Mouse (Mus musculus): ENCODE measurements around the gene Sorcs2.
"Not testable (repeated sequence)": the region's sequence is repeated elsewhere in the genome, so short reads cannot be mapped to it uniquely, and the experiment has no call there.

Sorcs2 gene

GRCm38 (mm10) chr5:36390591-36390927 lies 7.4 kb downstream of the Sorcs2 start:
- DNase-seq = not testable (repeated sequence)

DNA sequence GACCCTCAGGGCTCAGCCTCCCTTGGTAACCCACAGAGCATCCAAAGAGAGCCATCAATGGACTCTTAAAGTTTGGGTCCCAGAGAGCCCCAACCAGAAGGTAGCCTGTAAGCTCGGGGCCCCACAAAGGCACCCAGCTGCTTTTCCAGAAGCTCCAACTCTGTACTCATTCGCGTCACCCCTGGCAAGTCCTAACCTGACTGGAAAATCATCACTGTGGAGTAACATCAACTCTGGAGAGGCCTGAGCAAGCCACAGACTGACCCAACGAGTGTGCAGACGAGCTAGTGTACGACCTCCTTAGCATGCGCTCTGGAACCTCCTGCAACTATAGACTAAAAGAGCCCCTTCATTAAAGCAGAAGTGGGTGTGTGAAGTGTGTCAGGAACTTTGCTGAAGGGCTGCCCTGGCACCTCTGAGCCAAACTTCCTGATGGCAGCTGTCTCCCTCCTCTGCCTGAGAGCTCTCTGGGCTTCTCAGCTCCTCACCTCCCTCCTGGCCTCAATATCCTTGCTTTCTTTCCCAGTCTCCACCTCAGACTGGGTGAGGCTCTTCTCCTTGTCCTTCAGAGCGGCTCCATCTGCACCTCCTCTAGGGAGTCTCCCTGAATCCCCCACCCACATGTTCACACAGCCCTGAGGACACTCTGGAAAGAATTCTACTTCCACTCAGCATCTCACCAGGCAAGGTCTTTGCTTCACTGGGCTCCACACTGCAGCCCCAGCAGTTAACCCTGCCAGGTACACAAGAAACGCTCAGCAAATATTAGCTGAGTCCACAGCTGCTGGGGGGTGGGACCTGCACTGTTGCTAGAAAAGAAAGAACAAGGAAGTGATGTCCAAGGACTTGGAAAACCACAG lies 8.0 kb downstream of the Sorcs2 start:
- peak; percentile 88 to 92 for DNase-seq

DNA sequence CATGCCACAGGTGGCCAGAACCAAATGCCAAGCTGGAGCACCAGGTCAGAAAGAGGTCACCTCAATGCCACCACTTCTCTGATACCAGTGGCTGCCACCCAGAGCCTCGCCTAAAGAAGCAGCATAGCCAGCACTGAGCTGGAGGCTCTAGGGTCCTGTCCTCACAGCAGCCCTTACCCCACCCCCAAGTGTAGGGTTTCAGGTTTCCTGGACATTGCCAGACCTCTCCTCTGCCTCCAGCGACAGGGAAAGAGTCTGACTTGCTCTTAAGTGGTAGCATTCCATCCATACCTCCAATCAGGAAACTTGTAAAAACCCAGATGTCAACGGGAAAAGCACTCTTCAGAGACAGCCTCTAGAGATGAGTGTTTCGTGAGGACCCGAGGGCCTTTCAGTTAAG lies 12.9 kb downstream of the Sorcs2 start:
- peak; percentile 69 to 80 for DNase-seq

DNA sequence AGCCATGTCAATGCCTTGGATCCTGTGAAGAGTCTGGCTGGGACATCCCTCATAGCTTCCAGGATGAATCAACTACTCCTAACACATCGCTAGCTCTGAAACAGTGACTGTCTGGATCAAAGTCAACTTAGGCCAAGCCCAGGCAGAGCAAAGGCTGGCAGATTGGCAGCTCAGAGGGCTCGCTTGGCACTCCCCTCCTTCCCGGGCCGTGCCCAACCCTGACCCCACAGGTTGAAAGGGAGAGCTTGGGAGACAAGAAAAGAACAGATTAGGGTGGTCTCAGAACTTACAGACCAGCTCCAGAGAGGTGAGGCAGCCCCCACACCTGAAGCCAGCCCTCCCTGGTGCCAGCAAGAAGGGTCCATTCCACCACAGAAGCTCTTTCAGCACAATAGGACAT lies 14.5 kb downstream of the Sorcs2 start:
- DNase-seq = no peak

DNA sequence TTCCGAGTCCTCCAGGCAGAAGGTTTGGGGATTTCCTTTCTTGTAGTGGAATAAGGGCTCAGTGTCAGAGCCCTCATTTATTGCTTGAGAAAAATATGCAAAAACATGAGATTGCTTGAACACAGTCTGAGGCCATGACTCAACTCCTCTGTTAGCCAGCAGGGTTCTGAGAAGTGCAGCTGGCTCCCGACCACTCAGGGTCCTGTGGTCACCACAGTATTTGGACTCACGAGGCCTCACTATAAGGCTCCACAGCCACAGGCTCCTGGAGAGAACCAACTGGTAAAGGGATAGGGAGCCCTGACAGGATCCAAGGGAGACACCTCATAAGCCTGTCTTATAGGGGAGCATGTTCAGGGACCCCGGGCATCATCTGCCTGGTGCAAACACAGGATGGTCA lies 15.2 kb downstream of the Sorcs2 start:
- no peak for DNase-seq

GRCm38 (mm10) chr5:36382134-36382693 lies 15.7 kb downstream of the Sorcs2 start:
- no peak for DNase-seq

DNA sequence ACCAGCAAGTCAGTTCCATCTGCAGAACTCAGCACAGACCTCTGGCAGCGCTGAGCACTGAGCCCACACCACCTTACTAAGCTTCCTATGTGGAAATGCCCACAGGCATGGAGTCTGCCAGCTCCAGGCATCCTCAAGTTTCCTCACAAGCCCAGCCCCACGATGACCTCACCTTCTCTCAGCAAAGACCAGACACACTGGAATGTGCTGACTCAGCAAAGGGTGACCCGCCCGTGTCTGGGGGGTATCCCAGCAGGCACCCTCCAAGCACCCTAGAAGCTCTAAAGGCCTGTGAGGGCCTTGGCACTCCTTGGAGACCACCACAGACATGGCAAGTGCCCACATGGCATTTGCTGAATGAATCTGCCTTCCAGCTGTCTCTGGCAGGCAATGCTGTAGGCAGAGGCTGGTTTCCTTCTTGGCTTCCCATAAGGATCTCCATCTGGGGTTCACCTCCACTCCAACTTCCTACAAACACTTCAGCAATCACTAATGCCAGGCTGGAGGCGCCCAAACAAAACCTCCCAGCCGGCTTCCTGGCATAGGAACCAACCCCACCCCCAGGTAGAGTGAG lies 17.9 kb downstream of the Sorcs2 start:
- peak; percentile 83 to 87 for DNase-seq

GRCm38 (mm10) chr5:36378370-36378738 lies 19.6 kb downstream of the Sorcs2 start:
- no peak for DNase-seq

- DNase-seq = peak; percentile 24 to 52
Measured at GRCm38 (mm10) chr5:36377456-36378369, 20.2 kb downstream of the Sorcs2 start.

GRCm38 (mm10) chr5:36375886-36376285 lies 22.1 kb downstream of the Sorcs2 start:
- no peak for DNase-seq

DNA sequence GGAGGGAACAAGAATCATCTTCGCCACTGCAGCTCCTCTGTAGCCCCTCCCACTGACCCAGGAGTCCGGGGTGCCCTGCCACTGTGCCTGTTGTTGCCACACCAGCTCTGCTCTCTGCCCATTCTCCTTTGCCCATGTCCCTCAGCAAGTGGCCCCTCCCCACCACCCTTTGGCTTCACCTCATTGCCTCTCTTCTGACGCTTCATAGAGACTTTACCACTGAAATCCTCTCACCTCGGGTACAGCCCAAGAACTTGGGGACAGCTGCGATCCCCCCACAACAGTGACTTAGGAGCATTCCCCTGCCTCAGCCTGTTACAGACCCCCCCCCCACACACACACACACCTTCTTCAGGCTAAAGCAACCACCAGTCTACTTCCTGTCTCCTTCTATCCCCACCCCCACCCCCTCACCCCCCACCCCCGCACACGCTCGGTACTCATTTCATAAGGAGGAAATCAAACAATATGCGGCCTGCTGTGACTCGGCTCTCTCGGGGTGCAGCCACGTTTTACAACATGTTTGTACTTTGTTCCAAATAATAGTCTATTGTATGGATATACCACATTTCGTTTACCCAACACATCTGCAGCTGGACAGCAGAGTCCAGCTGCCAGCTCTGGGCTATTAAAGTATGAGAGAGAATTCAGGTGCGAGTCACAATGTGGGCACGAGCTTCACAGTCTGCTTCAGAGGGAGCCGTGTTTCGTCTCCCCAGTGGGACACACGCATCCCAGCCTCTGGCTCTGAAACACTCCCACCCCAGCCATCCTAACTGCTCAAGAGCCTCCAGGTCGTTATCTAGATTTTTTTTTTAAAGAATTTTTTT lies 23.5 kb downstream of the Sorcs2 start:
- no peak for DNase-seq

DNA sequence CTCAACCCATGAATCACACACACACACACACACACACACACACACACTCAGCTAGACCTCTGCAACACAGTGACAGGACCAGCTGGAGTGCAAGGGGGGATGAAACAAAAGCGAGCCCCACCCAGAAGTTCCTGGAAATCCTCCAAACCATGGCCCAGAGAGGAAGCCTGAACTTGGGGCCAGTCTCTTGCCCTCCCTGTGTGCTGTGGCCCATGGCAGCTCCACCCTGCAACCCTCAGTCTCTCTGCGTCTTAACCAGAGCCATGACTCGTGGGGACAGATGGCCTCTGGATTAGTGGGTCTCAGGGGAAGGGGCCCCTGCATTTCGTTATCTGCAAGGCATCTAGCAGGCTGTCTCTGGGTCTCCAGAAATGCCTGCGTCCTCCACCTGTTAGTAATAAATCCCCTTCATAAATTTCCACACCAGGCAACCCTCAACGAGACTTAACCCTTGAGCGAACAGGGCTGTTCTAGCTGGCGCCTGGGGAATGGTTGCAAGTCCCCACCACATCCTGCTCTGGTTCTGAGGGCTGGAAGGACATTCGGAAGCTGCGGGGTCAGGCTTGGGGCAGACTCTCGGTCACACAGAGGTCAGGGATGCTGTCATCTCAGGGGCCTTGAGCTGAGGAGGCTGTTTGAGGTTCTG lies 24.6 kb downstream of the Sorcs2 start:
- DNase-seq = peak; percentile 49 to 58

DNA sequence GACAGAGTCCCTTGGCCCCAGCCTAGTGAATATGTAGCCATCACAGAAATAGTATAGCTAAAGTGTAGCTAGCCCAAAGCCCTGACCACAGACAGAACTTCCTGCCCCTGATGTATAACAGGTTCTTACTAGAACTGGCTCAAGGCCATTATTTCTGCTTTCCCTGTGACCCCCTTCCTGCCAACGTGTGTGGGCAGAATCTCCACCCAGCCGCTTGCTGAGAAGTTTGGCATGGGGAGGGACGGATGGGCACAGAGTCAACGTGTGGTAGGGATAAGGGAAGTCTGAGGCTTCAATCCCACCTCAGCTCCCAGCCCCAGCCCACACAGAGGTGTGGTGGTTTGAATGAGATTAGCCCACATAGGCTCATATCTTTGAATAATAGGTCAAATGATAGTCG lies 26.2 kb downstream of the Sorcs2 start:
- DNase-seq = no peak

DNA sequence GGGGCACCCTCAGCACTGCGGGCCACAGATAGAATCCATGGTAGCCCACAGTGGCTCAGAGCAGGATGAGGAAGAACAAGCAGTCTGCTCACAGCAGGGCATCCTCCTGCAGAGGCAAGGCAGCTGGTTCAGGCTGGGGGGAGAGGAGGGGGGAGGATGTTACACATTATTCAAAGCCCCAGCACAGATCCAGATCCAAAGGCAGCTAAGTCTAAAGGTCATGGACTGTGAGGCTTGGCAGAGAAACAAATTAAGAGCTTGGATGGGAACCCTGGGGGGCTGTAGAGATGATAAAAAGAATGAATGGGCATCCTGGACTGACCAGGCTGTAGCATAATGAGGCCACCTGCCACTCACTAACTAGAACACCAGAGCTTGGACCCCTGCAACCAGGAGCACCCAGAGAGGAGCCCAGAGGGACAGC lies 28.7 kb downstream of the Sorcs2 start:
- DNase-seq = no peak

GRCm38 (mm10) chr5:36368511-36369135 lies 29.3 kb downstream of the Sorcs2 start:
- DNase-seq = no peak

GRCm38 (mm10) chr5:36367911-36368310 lies 30.0 kb downstream of the Sorcs2 start:
- no peak for DNase-seq

- DNase-seq = no peak
Measured at GRCm38 (mm10) chr5:36367181-36367610, 30.7 kb downstream of the Sorcs2 start.

- DNase-seq = no peak
Measured at GRCm38 (mm10) chr5:36361749-36362148, 36.2 kb downstream of the Sorcs2 start.

DNA sequence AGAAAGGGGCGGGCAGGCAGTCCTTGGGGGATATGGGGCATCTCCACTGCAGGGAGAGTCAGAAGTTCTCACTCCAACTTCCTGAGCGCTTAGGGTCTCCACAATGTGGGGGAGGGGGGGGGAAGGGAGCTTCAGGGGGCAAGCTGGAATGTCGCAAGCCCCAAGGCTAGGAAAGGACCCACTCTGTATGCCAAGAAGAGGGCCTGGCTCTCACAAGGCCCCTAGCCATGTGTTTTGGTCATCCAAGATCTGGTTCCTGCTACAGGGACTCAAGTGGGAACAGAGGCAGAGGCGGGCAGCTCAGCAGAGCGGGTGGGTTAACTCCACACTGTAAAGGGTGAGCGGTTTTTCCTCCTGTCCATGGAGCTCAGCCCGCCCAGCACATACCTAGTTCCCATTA lies 37.6 kb downstream of the Sorcs2 start:
- DNase-seq = no peak

DNA sequence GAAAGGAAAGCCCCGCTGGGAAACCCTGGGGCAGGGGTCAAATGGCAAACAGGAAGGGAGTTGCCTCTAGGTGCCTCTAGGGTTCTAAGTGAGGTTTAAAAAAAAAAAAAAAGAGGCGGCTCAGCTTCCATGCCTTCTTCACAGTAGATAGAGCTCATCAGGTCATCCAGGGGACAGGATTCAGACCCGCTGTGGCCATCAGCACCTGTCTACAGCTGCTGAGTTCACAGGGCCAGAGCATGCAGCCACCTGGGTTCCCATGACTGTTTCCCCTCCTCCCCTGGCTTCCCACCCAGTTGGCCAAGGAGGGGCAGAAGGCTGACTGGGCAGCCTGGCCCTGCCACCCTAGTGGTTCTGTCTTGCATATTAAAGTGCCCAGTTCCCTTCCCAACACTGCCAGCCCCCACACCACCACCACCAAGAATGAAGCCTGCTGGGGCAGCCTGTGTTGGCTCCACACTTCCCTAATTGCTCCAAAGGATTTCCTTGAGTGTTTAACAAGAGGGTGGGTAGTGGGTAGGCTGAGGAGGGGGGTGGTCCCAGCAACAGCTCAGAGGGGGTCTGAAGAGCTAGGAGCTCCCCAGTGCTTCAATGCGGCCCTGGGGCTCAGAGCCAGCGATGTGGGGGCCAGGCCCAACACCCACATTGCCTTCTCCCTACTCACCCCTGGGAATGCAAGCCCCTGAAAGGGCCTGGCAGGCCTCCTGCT lies 38.2 kb downstream of the Sorcs2 start:
- no peak for DNase-seq

DNA sequence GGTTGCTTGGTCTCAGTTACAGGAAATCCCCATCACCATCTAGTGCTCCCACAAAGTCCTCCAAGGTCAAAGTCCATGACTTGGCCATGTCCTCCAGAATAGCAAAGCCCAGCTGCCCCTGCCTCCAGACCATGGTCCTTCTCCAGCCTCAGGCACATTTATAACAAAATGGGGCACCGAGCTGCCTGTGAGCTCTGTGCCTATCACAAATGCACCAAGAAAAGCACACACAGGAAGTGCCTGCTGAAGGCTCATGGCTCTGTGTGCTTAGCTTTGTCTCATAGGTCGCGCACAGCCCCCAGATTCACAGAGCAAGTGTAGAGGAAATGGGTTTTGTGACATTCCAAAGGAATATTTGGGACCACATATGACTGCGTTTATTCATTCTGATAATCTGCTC lies 39.8 kb downstream of the Sorcs2 start:
- DNase-seq = no peak

Data from lung, adult 18-20 months (tissue).